Mouse (Mus musculus) 3134 (cell line): ENCODE measurements at regions not wholly inside any gene's neighbourhood (a gene's known extent, or its start where the extent isn't known, plus 50 kb on each side); places are given as distances from the start of the nearest gene placed in this dataset.

Experiments
- DNase-seq: peaks from one replicate; pipeline ENCODE4 v3.0.0-alpha.2; 2011; ENCODE audit warnings: low spot score; ENCODE audit not compliant: insufficient read length; ENCODE audit errors: extremely low read depth

DNA sequence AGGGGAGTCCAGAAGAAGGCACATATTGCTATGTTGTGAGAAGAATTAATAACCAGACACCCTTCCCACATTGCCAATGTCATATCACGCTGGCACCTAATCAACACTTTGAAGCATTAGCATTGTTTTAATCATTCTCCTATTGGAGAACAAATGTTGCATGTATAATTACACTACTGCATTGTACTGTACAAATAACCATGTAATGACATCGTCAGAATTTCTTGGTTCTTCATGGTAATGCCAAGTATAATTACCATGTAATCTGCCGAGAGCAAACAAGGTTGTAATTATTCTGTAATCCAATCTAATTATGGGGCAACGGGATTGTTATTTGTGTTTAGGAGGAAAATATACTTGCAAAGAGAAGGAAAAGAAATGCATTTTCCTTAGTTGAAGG, 196.1 kb downstream of the Insig2 start:
- DNase-seq: no peak

DNA sequence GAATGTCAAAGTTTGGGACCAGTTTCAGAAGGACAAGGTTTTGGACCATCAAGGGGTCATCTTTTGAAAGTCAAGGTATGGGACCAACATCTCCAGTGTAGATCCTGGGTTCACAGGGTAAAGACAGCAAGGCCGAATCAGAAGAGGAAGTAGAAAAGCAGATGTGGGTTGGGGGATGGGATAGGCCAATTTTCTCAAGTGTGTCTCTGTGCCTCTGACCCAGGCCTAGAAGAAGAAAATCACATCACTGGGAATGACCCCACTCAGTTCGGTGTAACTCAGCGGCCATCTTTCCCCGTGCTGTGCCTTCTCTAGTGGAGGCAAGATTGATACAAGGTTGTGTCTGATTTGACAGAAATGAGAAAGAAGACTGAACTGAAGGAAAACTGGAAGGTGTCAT, 195.5 kb downstream of the Insig2 start:
- no peak for DNase-seq

DNA sequence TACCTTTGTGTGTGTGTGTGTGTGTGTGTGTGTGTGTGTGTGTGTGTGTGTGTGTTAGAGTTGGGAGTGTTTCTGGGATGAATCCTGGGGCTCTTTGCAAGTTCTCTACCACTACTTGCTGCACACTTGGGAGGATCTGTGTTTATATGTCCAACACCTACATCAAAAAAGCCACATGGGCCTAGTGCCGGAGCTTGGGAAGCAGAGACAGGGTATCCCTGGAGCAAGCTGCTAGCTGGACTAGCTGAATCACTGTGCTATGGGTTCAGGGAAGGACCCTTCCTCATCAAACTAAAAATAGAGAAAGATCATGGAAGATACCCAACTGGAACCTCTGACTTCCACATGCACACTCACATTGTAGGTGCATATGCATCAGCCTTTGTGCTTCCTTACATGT, 187.4 kb downstream of the Insig2 start:
- DNase-seq: no peak

GRCm38 (mm10) chr1:121153476-121153875, 178.9 kb downstream of the Insig2 start:
- no peak for DNase-seq

- no peak for DNase-seq
These were observed 177.8 kb downstream of the Insig2 start for GRCm38 (mm10) chr1:121154616-121155015.

GRCm38 (mm10) chr1:121168651-121169050, 163.7 kb downstream of the Insig2 start:
- no peak for DNase-seq

DNA sequence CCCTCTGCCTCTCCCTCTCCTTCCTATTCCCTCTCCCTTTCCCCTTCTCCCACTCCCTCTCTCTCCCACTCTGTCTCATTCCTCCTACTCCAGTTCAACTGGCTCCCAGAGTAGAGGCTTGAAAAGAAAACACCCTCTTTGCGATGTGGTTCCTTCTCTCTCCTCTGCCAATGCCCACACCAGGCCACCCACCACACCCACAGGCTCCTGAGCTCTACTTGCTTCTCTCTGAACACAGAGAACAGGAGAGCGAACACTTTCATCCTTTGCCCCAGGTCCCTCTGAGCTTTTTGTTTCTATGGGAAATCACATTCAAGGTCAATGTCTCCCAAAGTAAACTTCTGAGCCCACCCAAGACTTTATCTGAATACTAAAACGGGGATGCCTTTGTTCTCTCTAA, 155.8 kb downstream of the Insig2 start:
- no peak for DNase-seq

DNA sequence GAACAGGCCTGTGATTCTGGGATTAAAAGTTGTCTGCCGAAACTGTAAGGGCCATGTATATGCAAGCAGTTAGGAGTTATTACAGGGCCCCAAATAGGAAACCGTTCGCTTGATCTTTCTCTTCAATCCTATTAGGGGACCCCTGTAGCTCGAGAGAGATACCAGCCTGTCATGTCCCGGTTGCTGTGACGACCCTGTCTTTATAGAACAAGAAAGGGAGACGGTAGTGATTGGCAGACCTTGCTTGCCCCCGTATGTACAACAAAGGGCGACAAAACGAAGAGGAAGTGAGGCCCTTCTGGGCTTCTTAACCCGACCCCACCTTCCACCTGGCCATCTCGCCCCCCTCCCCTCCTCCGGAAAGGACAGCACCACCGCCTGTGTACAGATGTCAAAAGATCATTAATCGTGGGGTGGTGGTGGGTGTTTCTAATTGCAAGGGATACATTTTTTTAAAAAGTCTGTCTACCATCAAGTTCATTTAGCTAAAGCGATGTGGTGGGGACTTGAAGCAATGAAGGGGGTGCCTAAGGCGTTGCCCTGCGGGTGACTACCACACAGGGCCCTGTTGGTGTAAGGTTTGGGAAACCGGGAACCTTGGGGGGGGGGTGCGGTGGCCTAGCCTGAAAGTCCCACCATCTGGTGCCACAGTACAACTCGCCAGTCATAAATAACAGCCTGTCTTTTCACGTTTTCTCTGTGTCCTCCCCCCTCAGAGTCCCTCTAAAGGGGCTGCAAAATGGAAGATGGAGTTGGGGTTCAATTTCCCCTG, 155.1 kb downstream of the Insig2 start:
- DNase-seq: no peak

DNA sequence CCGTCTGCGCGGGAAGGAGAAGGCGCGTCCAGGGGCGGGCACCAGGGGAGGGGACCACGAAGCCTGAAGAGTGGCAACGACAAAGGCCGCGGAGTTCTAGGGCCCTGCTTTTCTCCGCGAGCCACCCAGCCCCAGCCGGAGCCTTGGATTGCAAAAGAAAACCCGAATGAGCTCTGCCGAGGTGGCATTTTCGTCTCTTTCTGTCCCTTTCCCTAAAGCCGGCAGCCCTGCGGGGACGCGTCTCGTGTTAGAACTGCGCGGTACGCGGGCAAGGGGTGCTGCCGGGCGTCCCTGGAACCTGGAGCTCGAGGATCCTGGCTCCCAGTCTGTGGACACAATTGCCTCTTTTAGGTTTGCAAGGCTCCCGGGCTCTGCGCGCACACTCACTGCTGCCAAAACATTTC, 154.5 kb downstream of the Insig2 start:
- no peak for DNase-seq

- DNase-seq: no peak
These were observed 153.7 kb downstream of the Insig2 start for GRCm38 (mm10) chr1:121178611-121179245.

- DNase-seq: no peak
These were observed 151.9 kb downstream of the Insig2 start for GRCm38 (mm10) chr1:121180273-121181030.

DNA sequence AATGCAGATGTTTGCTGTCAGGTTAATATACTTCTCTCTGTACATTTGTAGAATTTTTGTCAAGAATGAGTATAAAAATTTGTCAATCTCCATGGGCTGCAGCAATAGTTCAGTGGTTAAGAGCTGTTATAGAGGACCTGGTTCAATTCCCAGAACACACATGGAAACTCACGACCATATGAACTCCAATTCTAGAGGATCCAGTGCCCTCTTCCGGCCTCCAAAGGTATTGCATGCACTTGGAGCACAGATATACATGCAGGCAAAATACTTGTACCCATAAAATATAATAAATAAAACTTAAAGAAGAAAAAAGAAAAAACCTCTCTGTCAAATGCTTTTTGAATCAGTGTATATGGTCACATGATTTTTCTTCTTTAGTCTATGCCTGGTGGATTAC, 143.5 kb downstream of the Insig2 start:
- no peak for DNase-seq

DNA sequence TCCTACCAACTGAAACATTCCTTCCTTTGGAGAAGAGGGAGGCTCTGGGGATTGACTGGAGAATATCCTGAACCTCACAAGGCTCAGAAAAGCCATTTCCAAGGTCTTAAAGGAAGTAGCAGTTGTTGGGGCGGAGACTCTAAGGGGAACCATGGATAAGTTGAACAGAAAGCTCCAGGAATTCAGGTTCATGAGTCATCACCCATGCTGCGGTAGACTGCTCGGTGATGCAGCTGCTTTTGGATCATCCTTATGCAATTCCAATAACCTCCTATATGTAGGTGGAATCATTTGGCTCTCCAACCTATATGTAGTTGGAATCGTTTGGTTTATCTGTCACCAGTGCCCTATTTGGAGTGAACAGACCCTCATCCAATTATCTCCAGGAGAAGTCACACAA, 137.6 kb downstream of the Insig2 start:
- peak; percentile 31 for DNase-seq

DNA sequence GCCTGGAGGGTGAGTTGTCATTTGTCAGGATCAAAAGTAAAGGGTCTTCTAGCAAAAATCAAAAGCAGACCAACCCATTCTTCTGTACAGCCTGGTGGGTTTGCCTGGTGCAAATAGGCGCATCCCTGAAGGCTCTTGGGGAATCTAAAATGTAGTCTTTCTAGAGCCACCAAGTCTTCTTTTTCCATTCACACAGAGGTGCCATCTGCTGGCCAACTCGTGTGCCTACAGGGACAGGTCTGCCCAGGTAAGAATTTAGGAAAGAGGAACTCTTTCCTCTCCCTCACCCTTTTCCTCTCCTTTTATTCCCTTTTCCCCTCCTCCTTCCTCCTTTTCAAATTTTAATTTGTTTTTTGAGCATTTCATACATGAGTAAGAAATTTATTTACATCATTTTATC, 116.5 kb downstream of the Insig2 start:
- DNase-seq: no peak

DNA sequence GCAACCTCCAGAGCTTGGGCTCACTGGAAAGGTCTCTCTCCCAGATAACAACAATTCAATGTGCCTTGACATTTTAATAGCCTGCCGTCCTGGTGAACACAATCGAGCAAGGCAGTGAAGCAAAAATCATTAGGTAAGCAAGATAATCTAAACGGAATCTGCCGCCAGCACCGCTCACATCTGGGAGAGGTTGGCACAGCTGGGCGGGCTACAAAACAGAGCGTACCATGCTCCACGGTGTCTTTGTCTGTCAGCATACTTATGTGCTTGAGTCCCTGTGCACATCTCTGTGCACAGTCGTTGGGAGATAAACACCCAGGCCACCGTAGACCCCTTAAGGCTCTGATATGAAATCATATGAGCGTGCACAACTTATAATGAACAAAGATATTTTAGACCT, 108.1 kb downstream of the Insig2 start:
- no peak for DNase-seq

DNA sequence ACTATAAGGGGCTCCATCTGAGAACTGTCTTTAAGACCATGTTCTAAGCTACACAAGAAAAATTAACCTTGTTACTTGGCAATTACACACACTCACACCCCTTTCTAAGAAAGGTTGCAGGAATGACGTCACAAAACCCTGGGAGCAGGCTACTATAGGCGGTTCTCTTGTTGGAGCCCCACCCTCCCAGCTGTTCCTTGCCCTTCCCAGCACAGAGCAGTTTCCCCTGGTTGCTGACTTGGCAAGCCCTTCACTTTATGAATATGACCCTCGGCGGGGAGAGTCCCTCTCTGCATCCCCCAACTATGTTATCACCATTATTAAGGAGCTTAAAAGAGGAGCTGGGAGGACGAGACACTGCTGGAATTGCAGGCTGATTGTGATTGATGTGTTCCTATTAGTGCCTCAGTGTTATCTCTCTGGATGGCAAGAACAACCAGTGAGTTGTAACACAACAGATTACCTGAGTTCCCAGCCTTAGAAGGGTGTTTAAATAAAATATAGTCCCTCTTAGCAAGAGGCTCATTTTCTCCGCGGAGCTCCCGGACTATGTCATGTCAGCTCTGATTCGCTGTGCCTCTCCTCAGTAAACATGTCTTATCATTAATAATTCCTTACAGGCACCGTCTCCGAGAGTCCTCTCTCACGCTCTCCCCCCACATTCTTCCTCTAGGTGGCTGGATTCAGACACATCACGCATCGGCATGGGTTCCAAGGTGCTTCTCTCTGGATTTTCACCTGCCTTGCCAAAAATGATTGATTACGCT, 105.7 kb downstream of the Insig2 start:
- no peak for DNase-seq

GRCm38 (mm10) chr1:121227233-121227594, 105.2 kb downstream of the Insig2 start:
- DNase-seq: no peak

GRCm38 (mm10) chr1:121243576-121243975, 88.8 kb downstream of the Insig2 start:
- no peak for DNase-seq

DNA sequence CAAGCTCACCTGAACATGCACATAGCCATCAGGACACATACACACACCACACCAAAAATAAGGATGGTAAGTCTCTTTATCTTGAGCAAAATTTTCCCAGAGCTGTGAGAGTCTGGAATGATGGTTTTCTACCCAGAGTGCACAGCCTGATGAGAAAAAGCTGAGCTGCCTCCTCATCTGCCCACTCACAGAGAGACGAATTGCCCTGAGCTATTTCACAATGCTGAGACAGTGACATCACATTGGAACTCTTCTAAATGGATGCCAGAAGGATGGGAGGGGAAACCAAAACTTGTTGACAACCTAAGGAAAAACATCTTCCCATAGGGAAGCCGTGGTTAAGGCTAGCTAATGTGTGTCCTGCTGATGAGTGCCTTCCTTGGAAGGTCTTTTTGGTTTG, 84.8 kb downstream of the Insig2 start:
- no peak for DNase-seq

DNA sequence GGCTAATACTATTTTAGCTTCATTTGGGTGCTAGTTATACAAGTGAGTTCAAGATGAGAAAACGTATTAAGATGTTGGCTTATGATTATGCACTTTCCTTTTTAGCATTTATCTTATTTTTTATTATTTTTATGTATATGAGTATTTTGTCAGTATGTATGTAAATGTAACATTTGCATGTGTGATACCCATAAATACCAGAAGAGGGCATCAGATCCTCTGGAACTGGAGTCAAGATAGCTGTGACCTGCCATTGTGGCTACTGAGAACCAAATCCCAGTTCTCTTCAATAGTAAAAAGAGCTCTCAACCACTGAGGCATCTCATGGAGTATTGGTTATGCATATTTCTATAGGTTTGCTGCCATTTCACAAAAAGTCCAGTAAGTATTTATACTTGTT, 83.3 kb downstream of the Insig2 start:
- DNase-seq: peak; percentile 32

DNA sequence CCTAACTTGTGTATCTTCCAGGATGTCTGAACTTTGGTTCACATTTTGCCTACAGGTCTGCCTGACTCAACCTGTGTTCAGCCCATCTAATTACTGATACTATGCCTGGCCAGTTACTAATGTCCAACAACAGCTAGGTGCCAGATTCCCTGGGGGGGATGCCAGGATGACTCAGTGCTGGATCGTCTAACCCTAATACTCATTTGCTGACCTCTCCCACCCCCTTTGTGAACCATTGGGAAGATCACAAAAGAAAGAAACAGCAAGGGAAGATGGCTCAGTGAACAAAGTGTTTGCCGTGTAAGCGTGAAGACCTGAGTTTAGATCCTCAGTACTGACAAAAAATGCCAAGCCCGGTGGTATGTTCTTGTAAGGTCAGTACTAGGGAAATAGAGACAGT, 81.7 kb downstream of the Insig2 start:
- DNase-seq: no peak
